Mouse (Mus musculus) spleen, adult 2 months (tissue): Measurements from ENCODE around the gene Chst12. TPM values are rescaled to one million over a fixed set of nuclear protein-coding genes. Genes with fewer than 3 reads are reported as not detected.
"Not testable (repeated sequence)": the region's sequence is repeated elsewhere in the genome, so short reads cannot be mapped to it uniquely, and the experiment has no call there.

Source experiments
- DNase-seq, 2 experiments: peaks; one replicate each; pipeline versions ENCODE4 v3.0.0 to v3.0.0-alpha.2; 2012 to 2021; ENCODE audit warnings: low spot score in 2 of 2, low read depth in 1 of 2
- H3K27ac ChIP-seq: fragments of 200-500 bp; 2 replicates; pipeline ENCODE4 v1.5.1; 2012; ENCODE audit warnings: low read length, inconsistent platforms; ENCODE audit not compliant: insufficient read depth
- H3K27me3 ChIP-seq: fragments of 200-500 bp; 2 replicates; pipeline ENCODE4 v1.6.1; 2012; ENCODE audit warnings: mild to moderate bottlenecking, moderate library complexity, low read length, inconsistent platforms; ENCODE audit not compliant: control insufficient read depth, insufficient read depth
- H3K36me3 ChIP-seq: fragments of 200-500 bp; 2 replicates; pipeline ENCODE4 v1.6.1; 2012; ENCODE audit warnings: mild to moderate bottlenecking, low read length, inconsistent platforms; ENCODE audit not compliant: control insufficient read depth, insufficient read depth
- H3K4me1 ChIP-seq: fragments of 200-500 bp; 2 replicates; pipeline ENCODE4 v1.6.1; 2011; ENCODE audit warnings: inconsistent platforms; ENCODE audit not compliant: control insufficient read depth, insufficient read depth, insufficient read length
- H3K4me3 ChIP-seq: fragments of 200-500 bp; 2 replicates; pipeline ENCODE4 v1.5.1; 2011; ENCODE audit warnings: mild to moderate bottlenecking, inconsistent platforms; ENCODE audit not compliant: insufficient read depth, insufficient read length; ENCODE audit errors: extremely low read depth
- CTCF ChIP-seq: fragments of 200-500 bp; IDR thresholded peaks from 2 replicates; pipeline ENCODE4 v1.5.1; 2011; ENCODE audit warnings: mild to moderate bottlenecking, inconsistent platforms; ENCODE audit not compliant: insufficient read depth, insufficient read length, insufficient replicate concordance; ENCODE audit errors: extremely low read depth
- POLR2A ChIP-seq: fragments of 200-500 bp; IDR thresholded peaks from 2 replicates; pipeline ENCODE4 v1.6.1; 2011; ENCODE audit warnings: low read depth, low read length, inconsistent platforms
- WGBS: fragments of 180-500 bp; shearing (Covaris S2); methylation state at CpG from one replicate; pipeline ENCODE4 v1.1.7; 2018; 5-methylcytosine and 5-hydroxymethylcytosine counted together
- polyA plus RNA-seq: library from polyadenylated mRNA; depleted of rRNA; stranded (reverse); fragments of >200 nt; gene quantifications from 2 replicates; pipeline ENCODE4 v1.2.3, GENCODE M21; 2012

Gene Chst12
- polyA plus RNA-seq, 1 experiment, result 28.0 TPM

DNA sequence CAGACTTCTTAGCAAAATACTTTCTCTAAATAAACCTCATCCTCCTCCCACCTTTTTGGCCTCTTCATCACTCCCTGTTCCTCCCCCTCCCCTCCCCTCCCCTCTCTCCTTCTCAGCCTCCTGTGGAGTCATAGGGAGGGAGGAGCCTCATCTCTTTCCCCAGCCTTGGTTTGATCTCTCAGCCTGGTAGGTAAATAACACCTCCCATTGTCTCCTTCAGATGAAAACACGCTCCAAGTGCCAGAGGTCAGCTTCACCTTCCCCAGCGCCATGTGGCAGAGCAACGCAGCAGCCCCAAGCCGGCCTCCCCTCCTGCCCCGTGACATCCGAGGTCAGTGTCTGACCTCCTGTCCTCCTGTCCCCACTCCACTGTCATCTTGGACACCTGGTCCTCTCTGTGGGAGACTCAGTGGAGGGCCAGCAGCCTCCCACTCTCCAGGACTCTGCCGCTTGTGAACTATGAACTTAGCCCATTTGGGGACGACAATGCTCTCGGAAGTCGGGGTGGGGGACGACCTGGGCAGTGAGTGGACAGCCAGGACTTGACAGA, 12.6 kb upstream of the Chst12 start:
- TF ChIP-seq POLR2A, result no peak
- TF ChIP-seq CTCF, result no peak

DNA sequence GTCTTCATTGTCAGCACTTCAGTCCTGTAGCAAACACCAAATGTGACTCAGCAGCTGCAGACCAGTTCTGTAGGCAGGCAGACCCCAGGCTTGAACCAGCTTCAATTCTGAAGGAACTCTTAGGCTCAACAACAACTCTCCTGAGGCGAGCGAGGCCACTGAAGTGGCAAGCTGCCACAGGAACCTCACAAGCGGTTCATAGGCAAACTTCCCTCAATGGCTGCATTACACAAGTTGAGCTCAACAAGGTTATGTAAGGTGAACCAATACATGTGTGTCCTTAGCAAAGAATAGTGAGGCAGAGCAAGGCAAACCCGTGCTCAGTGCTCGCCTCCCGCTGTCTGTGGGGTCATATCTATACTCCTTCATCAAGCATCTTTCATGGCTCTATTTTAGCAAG, 7.2 kb upstream of the Chst12 start:
- DNase-seq, result no peak
- TF ChIP-seq CTCF, result no peak
- TF ChIP-seq POLR2A, result no peak
- H3K27ac ChIP-seq, result no peak overlapping the region
- H3K4me3 ChIP-seq, result no peak overlapping the region
- H3K36me3 ChIP-seq, result no peaks in the 10 kb centered on the region
- 57% methylated on average over 6 of the region's 6 CpGs for WGBS
- peaks cover 6% of the 10 kb centered on the region; the same call in 1 of the 2 replicates for H3K4me1 ChIP-seq
- no peaks in the 10 kb centered on the region for H3K27me3 ChIP-seq

More for the DNA sequence above, 12.6 kb upstream of the Chst12 start:
- Histone ChIP-seq H3K4me1 (no peaks in the 10 kb centered on the region), H3K27me3 (no peaks in the 10 kb centered on the region), H3K4me3 (no peak overlapping the region), H3K27ac (no peak overlapping the region), H3K36me3 (no peaks in the 10 kb centered on the region)
- no peak for DNase-seq
- WGBS, result 64% methylated on average over 11 of the region's 11 CpGs

DNA sequence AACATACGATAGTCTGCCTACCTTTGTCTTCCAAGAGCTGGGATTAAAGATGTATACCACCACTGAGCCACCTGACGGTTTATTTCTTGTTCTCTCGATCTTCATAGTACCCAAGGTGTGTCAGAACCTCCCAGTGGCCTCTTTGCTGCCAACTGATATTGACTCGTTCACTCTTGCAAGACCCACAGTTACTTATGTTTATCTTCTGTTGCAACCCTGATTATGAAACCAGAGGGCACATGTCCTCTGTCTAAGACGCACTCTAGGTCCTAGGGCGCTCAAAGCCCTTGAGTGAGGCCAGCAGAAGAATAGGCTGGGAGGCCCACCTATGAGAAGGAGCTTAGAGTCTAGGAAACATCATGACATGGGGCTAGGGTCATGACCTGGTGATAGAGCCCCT, 4.6 kb upstream of the Chst12 start:
- WGBS, result 79% methylated on average over 6 of the region's 6 CpGs
- TF ChIP-seq POLR2A, result no peak
- TF ChIP-seq CTCF, result no peak

DNA sequence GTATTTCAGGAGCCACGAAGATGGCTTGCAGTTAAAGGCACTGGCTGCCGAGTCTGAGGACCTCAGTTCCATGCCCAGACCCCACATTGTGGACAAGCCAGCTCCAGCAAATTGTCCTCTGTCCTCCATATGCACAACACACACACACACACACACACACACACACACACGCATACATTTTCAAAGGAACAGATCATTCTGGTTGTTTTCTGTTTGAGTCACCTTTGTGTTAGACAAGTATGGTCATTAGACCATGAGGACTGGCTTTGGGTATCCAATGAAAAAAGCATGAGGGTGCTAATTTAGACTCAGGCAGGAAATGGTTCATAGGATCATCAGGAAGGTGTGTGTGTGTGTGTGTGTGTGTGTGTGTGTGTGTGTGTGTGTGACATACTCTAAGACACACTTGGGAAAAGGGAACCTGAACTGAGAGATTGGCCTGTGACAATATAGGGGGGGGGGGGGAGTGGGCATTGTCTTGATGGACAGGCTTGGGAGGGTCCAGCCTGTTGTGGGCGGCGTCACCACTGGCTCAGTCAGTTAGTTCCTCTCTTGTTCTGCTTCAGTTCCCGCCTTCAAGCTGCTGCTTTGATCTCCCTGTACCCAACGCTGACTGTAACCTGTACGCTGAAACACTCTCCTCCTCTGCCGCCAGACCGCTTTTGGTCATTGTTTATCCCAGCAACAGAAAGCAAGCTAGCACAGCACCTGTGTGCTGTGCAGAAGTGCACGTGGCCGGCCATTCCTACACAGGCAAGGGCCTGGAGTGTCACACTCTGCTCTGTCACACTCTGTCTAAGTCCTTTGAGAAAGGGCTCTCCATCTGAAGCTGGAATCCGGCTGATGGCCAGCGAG, 3.1 kb upstream of the Chst12 start:
- 15% methylated on average over 14 of the region's 14 CpGs for WGBS
- peak in 1 of 2 experiments; percentile 51 for DNase-seq
- peak overlapping the region; percentile 59 for H3K27ac ChIP-seq
- H3K36me3 ChIP-seq, result no peaks in the 10 kb centered on the region
- no peak for TF ChIP-seq CTCF
- TF ChIP-seq POLR2A, result no peak
- no peaks in the 10 kb centered on the region for H3K27me3 ChIP-seq
- peak overlapping the region; percentile 31; the same call in 1 of the 2 replicates for H3K4me3 ChIP-seq
- H3K4me1 ChIP-seq, result peaks cover 19% of the 10 kb centered on the region; the same call in 1 of the 2 replicates

More for the DNA sequence above, 4.6 kb upstream of the Chst12 start:
- Histone ChIP-seq H3K27me3 (no peaks in the 10 kb centered on the region), H3K4me3 (no peak overlapping the region), H3K36me3 (no peaks in the 10 kb centered on the region), H3K4me1 (peaks cover 13% of the 10 kb centered on the region; the same call in 1 of the 2 replicates), H3K27ac (no peak overlapping the region)
- no peak for DNase-seq

DNA sequence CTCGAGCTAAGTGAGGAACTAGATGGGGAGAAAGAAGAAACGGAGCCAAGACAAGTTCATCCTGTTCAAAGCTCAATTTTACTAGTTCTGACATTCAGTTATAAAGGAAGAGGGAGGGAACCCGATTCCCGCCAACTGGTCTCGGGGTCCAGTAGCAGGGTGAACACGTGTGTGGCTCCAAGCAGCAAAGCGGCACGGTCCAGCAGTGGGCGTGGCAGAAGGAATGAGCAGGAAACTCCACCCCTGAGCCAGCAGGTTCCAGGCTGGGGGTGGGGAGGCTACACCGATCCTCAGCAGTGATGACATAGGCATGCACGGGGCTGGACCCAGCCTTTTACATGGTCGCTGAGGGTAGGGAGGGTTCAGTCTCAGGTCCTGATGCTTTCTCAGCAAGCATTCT, 2.4 kb upstream of the Chst12 start:
- 2% methylated on average over 12 of the region's 12 CpGs for WGBS
- H3K4me1 ChIP-seq, result peaks cover 26% of the 10 kb centered on the region; the same call in 1 of the 2 replicates
- H3K36me3 ChIP-seq, H3K27me3 ChIP-seq: not testable (repeated sequence)
- peak overlapping the region; percentile 31; the same call in 1 of the 2 replicates for H3K4me3 ChIP-seq
- peak in 1 of 2 experiments; percentile 16 for DNase-seq
- H3K27ac ChIP-seq, result peak overlapping the region; percentile 59

DNA sequence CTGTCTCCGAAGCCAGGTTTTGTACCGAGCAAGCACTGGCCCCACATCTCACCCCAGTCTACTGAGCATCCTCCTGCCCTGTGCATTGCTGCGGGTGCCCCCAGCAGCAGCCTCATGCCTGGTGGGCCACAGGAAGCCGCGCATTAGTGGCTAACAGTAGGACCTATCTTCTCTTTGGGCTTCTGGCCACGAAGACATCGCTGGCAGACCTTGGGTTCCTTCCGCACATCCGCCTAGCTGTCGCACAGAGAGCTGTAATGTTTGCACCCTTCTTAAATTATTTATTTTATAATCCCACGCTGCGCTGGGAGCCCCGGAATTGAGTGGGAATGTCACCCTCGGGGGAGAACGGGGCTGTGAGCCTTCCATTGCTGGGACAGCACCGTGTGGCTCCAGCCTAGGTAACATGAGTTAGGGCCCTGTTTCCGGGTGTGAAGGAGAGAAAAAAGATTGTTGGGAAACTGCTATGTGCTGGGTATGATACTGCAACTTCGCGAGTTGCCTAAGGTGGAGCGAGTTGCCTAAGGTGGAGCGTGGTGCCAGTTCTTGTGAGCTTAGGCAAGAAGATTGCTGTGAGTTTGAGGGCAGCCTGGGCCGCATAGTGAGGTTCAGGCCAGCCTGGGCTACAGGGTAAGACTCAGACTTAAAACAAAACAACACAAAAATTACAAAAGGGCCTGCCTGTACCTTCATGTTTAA, 895 bp downstream of the Chst12 start:
- H3K4me1 ChIP-seq, result peaks cover 40% of the 10 kb centered on the region
- DNase-seq, result peak in 1 of 2 experiments; percentile 10
- no peaks in the 10 kb centered on the region for H3K36me3 ChIP-seq
- WGBS, result 5% methylated on average over 22 of the region's 22 CpGs
- peak overlapping the region; percentile 59 for H3K27ac ChIP-seq
- no peaks in the 10 kb centered on the region for H3K27me3 ChIP-seq
- peak overlapping the region; percentile 67 for H3K4me3 ChIP-seq
- no peak for TF ChIP-seq CTCF
- no peak for TF ChIP-seq POLR2A
